Mouse (Mus musculus): ENCODE measurements around the gene Ubac2.

DNA sequence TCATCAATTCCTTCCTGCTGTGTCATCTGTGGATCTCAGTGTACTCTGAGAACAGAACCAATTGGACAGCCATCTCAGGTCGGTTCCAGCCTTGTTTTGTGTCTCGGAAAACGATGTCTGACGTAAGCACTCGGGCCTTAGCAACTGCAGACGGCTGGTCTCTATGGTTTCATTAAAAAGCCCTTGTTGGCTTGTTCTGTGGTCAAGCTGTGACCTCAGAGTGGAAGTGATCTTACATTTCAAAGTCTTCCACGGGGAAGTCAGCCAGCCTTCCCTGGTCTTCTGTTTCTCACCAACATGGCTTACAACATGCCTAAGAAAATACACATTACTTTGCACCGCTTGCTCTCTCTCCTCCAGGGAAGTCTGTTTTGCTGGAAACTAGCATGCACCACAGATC is 38.2 kb upstream of the Ubac2 start:
- no peak for TF ChIP-seq CTCF (IDR thresholded peaks at IDR 0.05; ENCODE audit: low read depth, low read length)
- no peak for TF ChIP-seq GATA1 (IDR thresholded peaks at IDR 0.05; ENCODE audit: borderline replicate concordance, low read length)
- no peak for TF ChIP-seq GATA2 (IDR thresholded peaks at IDR 0.05; ENCODE audit: borderline replicate concordance, low read depth, low read length)
- no peak for TF ChIP-seq TAL1 (conservative IDR thresholded peaks at IDR 0.05; ENCODE audit: low read depth, low read length)
